Comparison of ENCODE assay signal across 23 mouse cellular contexts in genomic region chr17:63693274-63693673, GRCm38 (mm10).
"Had no signal": no experiment of that assay in that cellular context is flagged by ENCODE, and none has a peak within 500 bp of the region (broad histone marks: within the 10 kb centered on the region; RNA-seq: fewer than 3 reads in every experiment).

No protein-coding gene starts in this region.

- H3K27ac ChIP-seq: kidney, postnatal 0 days; layer of hippocampus, adult 2 months; limb, embryonic 10.5 days; limb, embryonic 13.5 days; liver, embryonic 12.5 days; liver, embryonic 15.5 days; lung, embryonic 15.5 days; neural tube, embryonic 13.5 days; stomach, embryonic 15.5 days had no signal

- H3K9ac ChIP-seq: limb, embryonic 13.5 days; liver, embryonic 12.5 days; liver, embryonic 15.5 days; lung, embryonic 15.5 days; neural tube, embryonic 13.5 days; stomach, embryonic 15.5 days had no signal

- ATAC-seq: liver, embryonic 12.5 days had no signal

- H3K4me2 ChIP-seq: limb, embryonic 13.5 days; liver, embryonic 12.5 days; liver, embryonic 15.5 days; lung, embryonic 15.5 days; midbrain, embryonic 11.5 days; neural tube, embryonic 13.5 days; stomach, embryonic 15.5 days had no signal

- H3K9me3 ChIP-seq: limb, embryonic 10.5 days; limb, embryonic 13.5 days; liver, embryonic 12.5 days; liver, embryonic 15.5 days; lung, embryonic 15.5 days; neural tube, embryonic 13.5 days; stomach, embryonic 15.5 days had no signal

- DNase-seq: kidney, adult 2 months; kidney, postnatal 25 days; layer of hippocampus, adult 9-11 months; liver; lung, adult 18-20 months; lung, postnatal 10 days; lung, postnatal 36 days; retina, postnatal 1 day; right cerebral cortex, postnatal 25 days; spleen, adult 18-20 months; thymus, postnatal 25 days had no signal

- H3K4me1 ChIP-seq: liver, embryonic 12.5 days; liver, embryonic 15.5 days; lung, embryonic 15.5 days; megakaryocyte, embryonic 14.5 days; neural tube, embryonic 13.5 days; stomach, embryonic 15.5 days had no signal

- H3K27me3 ChIP-seq: limb, embryonic 13.5 days; liver, embryonic 12.5 days; liver, embryonic 15.5 days; lung, embryonic 15.5 days; megakaryocyte, embryonic 14.5 days; neural tube, embryonic 13.5 days; stomach, embryonic 15.5 days had no signal

- H3K36me3 ChIP-seq: limb, embryonic 10.5 days; limb, embryonic 13.5 days; liver, embryonic 12.5 days; liver, embryonic 15.5 days; lung, embryonic 15.5 days; neural tube, embryonic 13.5 days; stomach, embryonic 15.5 days had no signal

- H3K4me3 ChIP-seq: layer of hippocampus, adult 2 months; limb, embryonic 10.5 days; limb, embryonic 13.5 days; liver, embryonic 12.5 days; liver, embryonic 15.5 days; lung, embryonic 15.5 days; megakaryocyte, embryonic 14.5 days; myocyte; neural tube, embryonic 13.5 days; stomach, embryonic 15.5 days had no signal
